Mouse (Mus musculus) lung, postnatal 0 days (tissue): Measurements from ENCODE around the gene Odaph.
"Not testable (repeated sequence)": the region's sequence is repeated elsewhere in the genome, so short reads cannot be mapped to it uniquely, and the experiment has no call there.

Experiments used
- CTCF ChIP-seq: IDR thresholded peaks from 2 replicates; pipeline ENCODE4 v1.5.1; 2016; ENCODE audit warnings: antibody characterized with exemption, mild to moderate bottlenecking
- EP300 ChIP-seq: IDR thresholded peaks from 2 replicates; pipeline ENCODE4 v1.6.1; 2016; ENCODE audit warnings: antibody characterized with exemption, mild to moderate bottlenecking, control low read depth

GRCm38 (mm10) chr5:91945609-91946008, 41.7 kb upstream of the Odaph start:
- not testable (repeated sequence) for TF ChIP-seq CTCF, EP300
